Comparison of ENCODE assay signal across 10 mouse cellular contexts in the genomic region with DNA sequence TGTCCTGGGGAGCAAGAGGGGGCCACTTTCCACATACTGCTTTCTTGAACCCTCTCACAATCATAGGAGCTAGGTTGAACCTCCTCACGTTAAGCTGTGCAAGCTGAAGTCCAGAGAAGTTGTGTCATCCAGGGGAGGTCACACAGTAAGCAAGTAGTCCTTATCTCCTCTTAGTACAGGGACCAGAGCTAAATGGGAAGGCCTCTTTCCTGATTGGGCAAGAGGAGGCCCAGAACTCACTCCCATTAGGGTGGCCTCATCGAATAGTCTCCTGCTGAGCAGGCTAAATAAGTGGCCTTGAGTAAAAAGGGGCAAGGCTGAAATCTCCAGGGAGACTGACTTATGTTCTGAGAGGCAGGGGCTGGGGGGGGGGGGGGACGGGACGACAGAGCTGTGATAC.
A peak's percentile ranks its signal among the peaks of the same experiment; 100 is the strongest.
DNase-seq lines count a peak whose midpoint lies in the region; ATAC-seq and TF ChIP-seq lines count a peak whose summit lies in the region.
"Had no signal": no experiment of that assay in that cellular context is flagged by ENCODE, and none has a peak within 500 bp of the region (broad histone marks: within the 10 kb centered on the region; RNA-seq: fewer than 3 reads in every experiment).

No protein-coding gene starts in this region.

- no peak overlapping the region for H3K9ac ChIP-seq in kidney, embryonic 16.5 days (replicated peaks; ENCODE audit: low read length)
- H3K9ac ChIP-seq in intestine, embryonic 15.5 days, result no peak overlapping the region
- H3K9ac ChIP-seq in stomach, embryonic 14.5 days (replicated peaks; ENCODE audit: low read depth, low read length), result no peak overlapping the region
- H3K9ac ChIP-seq: midbrain, embryonic 12.5 days had no signal

- TF ChIP-seq CTCF in kidney, adult 2 months (conservative IDR thresholded peaks at IDR 0.05; ENCODE audit: insufficient read depth, insufficient read length, low read depth, low read length), result no peak

- H3K36me3 ChIP-seq in kidney, embryonic 16.5 days (ENCODE audit: insufficient read depth, low read length), result no peaks in the 10 kb centered on the region
- no peaks in the 10 kb centered on the region for H3K36me3 ChIP-seq in kidney, adult 2 months (ENCODE audit: control insufficient read depth, insufficient read depth, low read length)
- no peaks in the 10 kb centered on the region for H3K36me3 ChIP-seq in intestine, embryonic 15.5 days
- H3K36me3 ChIP-seq in stomach, embryonic 14.5 days (ENCODE audit: control insufficient read depth, insufficient read depth, low read length), result no peaks in the 10 kb centered on the region
- H3K36me3 ChIP-seq: midbrain, embryonic 12.5 days had no signal

- ATAC-seq in kidney, embryonic 16.5 days (ENCODE audit: low FRiP score, low TSS enrichment), result no peak; the same call in 1 of the 2 replicates
- peak; percentile 72 for ATAC-seq in intestine, embryonic 15.5 days
- no peak for ATAC-seq in stomach, embryonic 14.5 days (ENCODE audit: insufficient number of reproducible peaks, insufficient read depth, low FRiP score, low read depth)

- H3K27me3 ChIP-seq in kidney, embryonic 16.5 days (ENCODE audit: insufficient read depth, low read length), result no peaks in the 10 kb centered on the region
- H3K27me3 ChIP-seq in kidney, adult 2 months (replicated peaks; ENCODE audit: control insufficient read depth, insufficient read depth, low read length), result no peaks in the 10 kb centered on the region
- H3K27me3 ChIP-seq in intestine, embryonic 15.5 days (replicated peaks), result no peaks in the 10 kb centered on the region
- no peaks in the 10 kb centered on the region for H3K27me3 ChIP-seq in stomach, embryonic 14.5 days (ENCODE audit: control insufficient read depth, insufficient read depth, low read length)
- H3K27me3 ChIP-seq: midbrain, embryonic 12.5 days had no signal

- WGBS in kidney, embryonic 16.5 days, result 41% methylated on average over 4 of the region's 4 CpGs
- WGBS in kidney, adult 2 months, result 50% methylated on average over 2 of the region's 4 CpGs
- 26% methylated on average over 4 of the region's 4 CpGs for WGBS in intestine, embryonic 15.5 days
- WGBS in stomach, embryonic 14.5 days, result 25% methylated on average over 4 of the region's 4 CpGs

- H3K9me3 ChIP-seq in kidney, embryonic 16.5 days (ENCODE audit: low read length), result no peaks in the 10 kb centered on the region
- H3K9me3 ChIP-seq in intestine, embryonic 15.5 days, result no peaks in the 10 kb centered on the region
- no peaks in the 10 kb centered on the region for H3K9me3 ChIP-seq in stomach, embryonic 14.5 days (ENCODE audit: control insufficient read depth, low read depth, low read length)
- H3K9me3 ChIP-seq: midbrain, embryonic 12.5 days had no signal

- no peak overlapping the region for H3K4me3 ChIP-seq in kidney, embryonic 16.5 days (ENCODE audit: low read length)
- H3K4me3 ChIP-seq in kidney, adult 2 months (ENCODE audit: insufficient read depth, low read depth, low read length), result no peak overlapping the region
- H3K4me3 ChIP-seq in intestine, embryonic 15.5 days (replicated peaks), result no peak overlapping the region
- no peak overlapping the region for H3K4me3 ChIP-seq in stomach, embryonic 14.5 days (ENCODE audit: low read depth, low read length)
- H3K4me3 ChIP-seq: midbrain, embryonic 12.5 days had no signal

- no peak overlapping the region for H3K4me2 ChIP-seq in kidney, embryonic 16.5 days (replicated peaks; ENCODE audit: low read depth, low read length)
- no peak overlapping the region for H3K4me2 ChIP-seq in intestine, embryonic 15.5 days (replicated peaks)
- H3K4me2 ChIP-seq in stomach, embryonic 14.5 days (replicated peaks; ENCODE audit: low read depth, low read length), result no peak overlapping the region
- H3K4me2 ChIP-seq: midbrain, embryonic 12.5 days had no signal

- TF ChIP-seq POLR2A in kidney, adult 2 months (IDR thresholded peaks at IDR 0.05; ENCODE audit: low read depth, low read length), result no peak

- H3K4me1 ChIP-seq in kidney, embryonic 16.5 days (ENCODE audit: insufficient read depth, low read length), result peaks cover 3% of the 10 kb centered on the region; the same call in 1 of the 2 replicates
- no peaks in the 10 kb centered on the region; the same call in 1 of the 2 replicates for H3K4me1 ChIP-seq in kidney, adult 2 months (ENCODE audit: control insufficient read depth, insufficient read depth, low read length)
- peaks cover 21% of the 10 kb centered on the region for H3K4me1 ChIP-seq in intestine, embryonic 15.5 days (replicated peaks)
- peaks cover 6% of the 10 kb centered on the region; the same call in 1 of the 2 replicates for H3K4me1 ChIP-seq in stomach, embryonic 14.5 days (ENCODE audit: control insufficient read depth, insufficient read depth, low read length)
- H3K4me1 ChIP-seq: midbrain, embryonic 12.5 days had no signal

- no peak for DNase-seq in kidney, adult 2 months
- DNase-seq in ZHBTc4 (ENCODE audit: low read depth, low spot score), result peak; percentile 75
- DNase-seq in cerebellum, postnatal 14 days, result no peak
- no peak for DNase-seq in frontal cortex, postnatal 10 days (ENCODE audit: low spot score in 2 of 2)
- DNase-seq: thymus, postnatal 25 days had no signal

- peak overlapping the region; percentile 15; the same call in 1 of the 2 replicates for H3K27ac ChIP-seq in kidney, embryonic 16.5 days (ENCODE audit: low read length)
- H3K27ac ChIP-seq in kidney, adult 2 months (ENCODE audit: insufficient read depth, low read depth, low read length), result no peak overlapping the region
- H3K27ac ChIP-seq in intestine, embryonic 15.5 days, result peak overlapping the region; percentile 60; the same call in 1 of the 2 replicates
- peak overlapping the region; percentile 64; the same call in 1 of the 2 replicates for H3K27ac ChIP-seq in stomach, embryonic 14.5 days (ENCODE audit: low read length)
- H3K27ac ChIP-seq: kidney, postnatal 0 days; midbrain, embryonic 12.5 days had no signal
